Mouse (Mus musculus) olfactory bulb, adult 2 months (tissue): ENCODE measurements around the gene Klhl5.

Experiments used
- CTCF ChIP-seq: fragments of 200-500 bp; IDR thresholded peaks from 2 replicates; pipeline ENCODE4 v1.5.1; 2012; ENCODE audit warnings: low read depth, mild to moderate bottlenecking, low read length, moderate library complexity; ENCODE audit not compliant: insufficient read depth
- POLR2A ChIP-seq: fragments of 200-500 bp; IDR thresholded peaks from 2 replicates; pipeline ENCODE4 v1.6.1; 2012; ENCODE audit warnings: mild to moderate bottlenecking, low read depth, low read length, moderate library complexity; ENCODE audit not compliant: insufficient read depth

- TF ChIP-seq POLR2A (no peak), CTCF (no peak)
These were observed 27.5 kb upstream of the Klhl5 start for GRCm38 (mm10) chr5:65079881-65080280.
